Mouse (Mus musculus): ENCODE results near the gene Rras. TPM values are rescaled to one million over a fixed set of nuclear protein-coding genes. Genes with fewer than 3 reads are reported as not detected.

The Rras gene
- polyA plus RNA-seq, 1 experiment from 2014 or later, result 76.4 TPM

GRCm38 (mm10) chr7:45047491-45047890, 29.7 kb downstream of the Rras start:
- Histone ChIP-seq H3K36me3 (peaks cover 79% of the 10 kb centered on the region), H3K9me3 (replicated peaks) (no peaks in the 10 kb centered on the region), H3K4me2 (no peak overlapping the region), H3K9ac (no peak overlapping the region), H3K27ac (no peak overlapping the region), H3K4me3 (no peak overlapping the region), H3K27me3 (no peaks in the 10 kb centered on the region), H3K4me1 (replicated peaks) (peaks cover 17% of the 10 kb centered on the region)
- no peak for ATAC-seq (replicated peaks; ENCODE audit: insufficient number of reproducible peaks, insufficient read depth, low FRiP score, low read depth)
- 98% methylated on average over 14 of the region's 14 CpGs for WGBS

- H3K9me3 ChIP-seq (replicated peaks), result no peaks in the 10 kb centered on the region
Observed at GRCm38 (mm10) chr7:45048001-45048890, 30.5 kb downstream of the Rras start.

GRCm38 (mm10) chr7:45048923-45049657, 31.3 kb downstream of the Rras start:
- H3K4me2 ChIP-seq, result no peak overlapping the region
- H3K4me1 ChIP-seq (replicated peaks), result peaks cover 22% of the 10 kb centered on the region
- H3K9ac ChIP-seq, result no peak overlapping the region
- 91% methylated on average over 23 of the region's 23 CpGs for WGBS
- H3K4me3 ChIP-seq, result no peak overlapping the region
- no peaks in the 10 kb centered on the region for H3K9me3 ChIP-seq (replicated peaks)
- no peaks in the 10 kb centered on the region for H3K27me3 ChIP-seq
- ATAC-seq (replicated peaks; ENCODE audit: insufficient number of reproducible peaks, insufficient read depth, low FRiP score, low read depth), result no peak
- no peak overlapping the region for H3K27ac ChIP-seq
- H3K36me3 ChIP-seq, result peaks cover 63% of the 10 kb centered on the region

More at GRCm38 (mm10) chr7:45048001-45048890, 30.5 kb downstream of the Rras start:
- ATAC-seq (replicated peaks; ENCODE audit: insufficient number of reproducible peaks, insufficient read depth, low FRiP score, low read depth), result no peak
- H3K27me3 ChIP-seq, result no peaks in the 10 kb centered on the region
- 91% methylated on average over 38 of the region's 38 CpGs for WGBS
- H3K4me3 ChIP-seq, result no peak overlapping the region
- no peak overlapping the region for H3K27ac ChIP-seq
- H3K4me2 ChIP-seq, result no peak overlapping the region
- H3K4me1 ChIP-seq (replicated peaks), result peaks cover 17% of the 10 kb centered on the region
- peaks cover 71% of the 10 kb centered on the region for H3K36me3 ChIP-seq
- no peak overlapping the region for H3K9ac ChIP-seq

GRCm38 (mm10) chr7:45050945-45051600, 33.3 kb downstream of the Rras start:
- no peaks in the 10 kb centered on the region for H3K9me3 ChIP-seq (replicated peaks)
- H3K27me3 ChIP-seq, result no peaks in the 10 kb centered on the region
- peaks cover 43% of the 10 kb centered on the region for H3K36me3 ChIP-seq
- H3K4me1 ChIP-seq (replicated peaks), result peaks cover 25% of the 10 kb centered on the region
- H3K9ac ChIP-seq, result 0 out of 2 replicates have a peak overlapping the region, but pooled peaks have one; percentile 96
- peak overlapping the region; percentile 98 for H3K4me2 ChIP-seq
- WGBS, result 10% methylated on average over 16 of the region's 16 CpGs
- peak overlapping the region; percentile 94 for H3K4me3 ChIP-seq
- ATAC-seq (replicated peaks; ENCODE audit: insufficient number of reproducible peaks, insufficient read depth, low FRiP score, low read depth), result no peak
- peak overlapping the region; percentile 99 for H3K27ac ChIP-seq

GRCm38 (mm10) chr7:45051601-45051974, 33.8 kb downstream of the Rras start:
- 4% methylated on average over 13 of the region's 13 CpGs for WGBS
- Histone ChIP-seq H3K27me3 (no peaks in the 10 kb centered on the region), H3K9ac (peak overlapping the region; percentile 96), H3K9me3 (replicated peaks) (no peaks in the 10 kb centered on the region), H3K4me3 (peak overlapping the region; percentile 94), H3K4me2 (peak overlapping the region; percentile 98), H3K27ac (peak overlapping the region; percentile 99), H3K36me3 (peaks cover 38% of the 10 kb centered on the region), H3K4me1 (replicated peaks) (peaks cover 25% of the 10 kb centered on the region)
- no peak for ATAC-seq (replicated peaks; ENCODE audit: insufficient number of reproducible peaks, insufficient read depth, low FRiP score, low read depth)

- Histone ChIP-seq H3K27ac (peak overlapping the region; percentile 99), H3K36me3 (peaks cover 30% of the 10 kb centered on the region), H3K4me2 (peak overlapping the region; percentile 98), H3K4me3 (peak overlapping the region; percentile 94), H3K27me3 (no peaks in the 10 kb centered on the region), H3K9me3 (replicated peaks) (no peaks in the 10 kb centered on the region), H3K9ac (peak overlapping the region; percentile 96), H3K4me1 (replicated peaks) (peaks cover 25% of the 10 kb centered on the region)
- WGBS, result under 1% methylated on average over 38 of the region's 38 CpGs
- no peak for ATAC-seq (replicated peaks; ENCODE audit: insufficient number of reproducible peaks, insufficient read depth, low FRiP score, low read depth)
Observed at GRCm38 (mm10) chr7:45052181-45052861, 34.6 kb downstream of the Rras start.

- ATAC-seq (replicated peaks; ENCODE audit: insufficient number of reproducible peaks, insufficient read depth, low FRiP score, low read depth), result peak; percentile 7; the same call in 1 of the 2 replicates
- Histone ChIP-seq H3K27ac (peak within 1 kb of the TSS; percentile 99), H3K4me1 (replicated peaks) (peaks cover 25% of the 10 kb centered on the region), H3K9ac (peak within 1 kb of the TSS; percentile 96), H3K27me3 (no peaks in the 10 kb centered on the region), H3K36me3 (peaks cover 26% of the 10 kb centered on the region), H3K4me2 (peak within 1 kb of the TSS; percentile 98), H3K4me3 (peak within 1 kb of the TSS; percentile 94), H3K9me3 (replicated peaks) (no peaks in the 10 kb centered on the region)
- 0% methylated on average over 9 of the region's 18 CpGs for WGBS
Observed at GRCm38 (mm10) chr7:45052862-45053116, 35.0 kb downstream of the Rras start, which contains the start of gene Prr12. TSS of gene Prr12 (minus strand) at chr7:45052881.

GRCm38 (mm10) chr7:45053117-45053930, 35.6 kb downstream of the Rras start:
- H3K27me3 ChIP-seq, result no peaks in the 10 kb centered on the region
- H3K9me3 ChIP-seq (replicated peaks), result no peaks in the 10 kb centered on the region
- peak overlapping the region; percentile 99 for H3K27ac ChIP-seq
- H3K4me2 ChIP-seq, result peak overlapping the region; percentile 98
- H3K4me3 ChIP-seq, result peak overlapping the region; percentile 94
- WGBS, result under 1% methylated on average over 46 of the region's 59 CpGs
- peaks cover 25% of the 10 kb centered on the region for H3K4me1 ChIP-seq (replicated peaks)
- H3K9ac ChIP-seq, result peak overlapping the region; percentile 96
- ATAC-seq (replicated peaks; ENCODE audit: insufficient number of reproducible peaks, insufficient read depth, low FRiP score, low read depth), result peak; percentile 59
- H3K36me3 ChIP-seq, result peaks cover 20% of the 10 kb centered on the region

- Histone ChIP-seq H3K27me3 (no peaks in the 10 kb centered on the region), H3K4me2 (peak overlapping the region; percentile 98), H3K36me3 (peaks cover 13% of the 10 kb centered on the region), H3K9me3 (replicated peaks) (no peaks in the 10 kb centered on the region), H3K4me1 (replicated peaks) (peaks cover 25% of the 10 kb centered on the region), H3K9ac (peak overlapping the region; percentile 70), H3K27ac (peak overlapping the region; percentile 99), H3K4me3 (peak overlapping the region; percentile 94)
- WGBS, result under 1% methylated on average over 33 of the region's 33 CpGs
- ATAC-seq (replicated peaks; ENCODE audit: insufficient number of reproducible peaks, insufficient read depth, low FRiP score, low read depth), result peak; percentile 95
Observed at GRCm38 (mm10) chr7:45053931-45054510, 36.3 kb downstream of the Rras start.
